Mouse (Mus musculus): ENCODE data around the gene Sp1. TPM values are rescaled to one million over a fixed set of nuclear protein-coding genes. Genes with fewer than 3 reads are reported as not detected.

Sp1 gene
- total and polyA plus RNA-seq, 3 experiments, result 16.3 to 92.3 (median 47.2) TPM

DNA sequence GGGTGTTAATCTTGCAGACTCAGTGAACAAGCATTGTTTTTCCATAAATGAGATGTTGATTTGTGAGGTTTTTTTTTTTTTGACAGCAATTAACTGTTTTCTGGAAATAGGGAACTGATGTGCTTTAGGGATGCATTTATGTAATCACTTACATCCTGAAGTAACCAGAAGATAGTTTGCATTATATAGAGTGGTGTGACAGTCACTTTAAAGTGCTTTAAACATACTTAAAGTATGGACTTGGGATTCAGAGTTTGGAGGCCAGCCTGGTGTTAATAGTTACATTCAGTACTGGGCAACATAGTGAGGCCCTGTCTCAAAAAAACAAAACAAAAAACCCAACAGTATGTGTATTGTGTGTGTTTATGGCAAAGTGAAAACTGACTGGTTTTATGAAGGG is 65.8 kb downstream of the Sp1 start (continued):
- no peak for TF ChIP-seq GABPA (IDR thresholded peaks at IDR 0.05; ENCODE audit: low read depth, low read length)
- TF ChIP-seq JUND (IDR thresholded peaks at IDR 0.05; ENCODE audit: low read depth, low read length), result no peak
- TF ChIP-seq KAT2A (conservative IDR thresholded peaks at IDR 0.05; ENCODE audit: low read depth, low read length), result no peak
- no peak for TF ChIP-seq POLR2AphosphoS2 (IDR thresholded peaks at IDR 0.05; ENCODE audit: low read length)
- no peak for TF ChIP-seq CHD2 (IDR thresholded peaks at IDR 0.05; ENCODE audit: low read length)
- no peak for TF ChIP-seq TCF12 (IDR thresholded peaks at IDR 0.05; ENCODE audit: low read depth, low read length)
- no peak for TF ChIP-seq ZC3H11A (IDR thresholded peaks at IDR 0.05; ENCODE audit: low read depth, low read length)
- 0 out of 2 replicates have a peak, but pooled peaks have one; percentile 20 for TF ChIP-seq MAX (IDR thresholded peaks at IDR 0.05; ENCODE audit: low read length)
- TF ChIP-seq ETS1 (IDR thresholded peaks at IDR 0.05; ENCODE audit: low read depth, low read length), result no peak
- no peak for TF ChIP-seq NRF1 (IDR thresholded peaks at IDR 0.05; ENCODE audit: insufficient read depth, low read depth, low read length, poor library complexity, severe bottlenecking)
- no peak for TF ChIP-seq ZMIZ1 (IDR thresholded peaks at IDR 0.05; ENCODE audit: low read depth, low read length)
- TF ChIP-seq USF1 (IDR thresholded peaks at IDR 0.05; ENCODE audit: low read depth, low read length), result no peak
- TF ChIP-seq NELFE (IDR thresholded peaks at IDR 0.05; ENCODE audit: low read depth, low read length), result no peak
- no peak; a peak in 1 of 4 replicates for TF ChIP-seq EP300 (IDR thresholded peaks at IDR 0.05; ENCODE audit: low read depth in 1 of 2, low read length in 2 of 2)
- TF ChIP-seq E2F4 (IDR thresholded peaks at IDR 0.05; ENCODE audit: borderline replicate concordance, low read depth, low read length), result no peak
- no peak for TF ChIP-seq MAZ (IDR thresholded peaks at IDR 0.05; ENCODE audit: low read depth, low read length)

DNA sequence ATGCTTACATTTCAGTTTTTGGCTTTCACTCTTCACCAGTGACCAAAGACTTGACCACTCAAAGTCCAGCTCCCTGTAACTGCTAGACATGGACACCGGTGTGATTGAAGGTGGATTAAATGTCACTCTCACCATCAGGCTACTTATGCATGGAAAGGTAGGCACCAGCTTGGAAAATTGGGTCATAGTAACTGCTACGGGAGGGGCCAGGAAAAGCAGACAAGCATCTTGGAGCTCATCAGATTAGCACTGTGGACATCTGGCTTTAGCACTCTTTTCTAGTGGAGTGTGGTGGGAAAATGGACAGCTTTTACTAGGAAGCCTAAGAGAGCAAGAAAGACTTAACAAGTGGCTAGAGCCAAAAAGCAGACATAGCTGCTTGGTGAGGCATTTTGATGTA is 67.3 kb downstream of the Sp1 start:
- Histone ChIP-seq H3K36me3 (ENCODE audit: control insufficient read depth in 1 of 2, insufficient read depth in 2 of 2, low read length in 2 of 2) (peaks cover 43 to 46% of the 10 kb centered on the region in 2 experiments), H3K9ac (ENCODE audit: control insufficient read depth, low read depth, low read length, poor library complexity, severe bottlenecking) (peak overlapping the region; percentile 22; the same call in 1 of the 2 replicates)
- TF ChIP-seq MAZ (IDR thresholded peaks at IDR 0.05; ENCODE audit: low read depth, low read length), result no peak
- TF ChIP-seq NRF1 (IDR thresholded peaks at IDR 0.05; ENCODE audit: insufficient read depth, low read depth, low read length, poor library complexity, severe bottlenecking), result 0 out of 2 replicates have a peak, but pooled peaks have one; percentile 8

GRCm38 (mm10) chr15:102474520-102474919 is 68.6 kb downstream of the Sp1 start:
- Histone ChIP-seq H3K9me3 (replicated peaks; ENCODE audit: insufficient read depth, low read length) (no peaks in the 10 kb centered on the region), H3K79me2 (ENCODE audit: control insufficient read depth, insufficient read depth, low read length, poor library complexity) (peaks cover 49% of the 10 kb centered on the region), H3K36me3 (ENCODE audit: control insufficient read depth in 1 of 2, insufficient read depth in 2 of 2, low read length in 2 of 2) (peaks cover 40 to 57% of the 10 kb centered on the region in 2 experiments), H3K9ac (ENCODE audit: control insufficient read depth, low read depth, low read length, poor library complexity, severe bottlenecking) (no peak overlapping the region), H3K4me3 (ENCODE audit: control insufficient read depth in 1 of 2, insufficient read depth in 1 of 2, low read depth in 2 of 2, low read length in 2 of 2) (no peak overlapping the region), H3K27ac (ENCODE audit: control insufficient read depth, low read depth, low read length) (no peak overlapping the region), H3K4me1 (ENCODE audit: control insufficient read depth in 1 of 2, insufficient read depth in 2 of 2, low read length in 2 of 2) (peaks cover 6 to 9% of the 10 kb centered on the region in 2 experiments; a peak in 2 of 4 replicates), H3K27me3 (ENCODE audit: control insufficient read depth in 1 of 2, insufficient read depth in 2 of 2, low read length in 2 of 2) (no peaks in the 10 kb centered on the region)
- TF ChIP-seq GABPA (IDR thresholded peaks at IDR 0.05; ENCODE audit: low read depth, low read length) (no peak), ZNF384 (IDR thresholded peaks at IDR 0.05; ENCODE audit: low read depth, low read length) (no peak), CHD2 (IDR thresholded peaks at IDR 0.05; ENCODE audit: low read length) (no peak), RCOR1 (IDR thresholded peaks at IDR 0.05; ENCODE audit: low read depth, low read length) (no peak), MAX (IDR thresholded peaks at IDR 0.05; ENCODE audit: low read length) (no peak), ZKSCAN1 (IDR thresholded peaks at IDR 0.05; ENCODE audit: low read depth, low read length) (no peak), MYB (IDR thresholded peaks at IDR 0.05; ENCODE audit: low read depth, low read length) (no peak), SIN3A (IDR thresholded peaks at IDR 0.05; ENCODE audit: low read length) (no peak), POLR2A (IDR thresholded peaks at IDR 0.05; ENCODE audit: control insufficient read depth in 1 of 2, insufficient read depth in 1 of 2, low read depth in 1 of 2, low read length in 2 of 2, poor library complexity in 1 of 2) (no peak)
- no peak for DNase-seq (ENCODE audit: low read depth, low spot score)

More for the DNA sequence above, 67.3 kb downstream of the Sp1 start:
- H3K27me3 ChIP-seq (ENCODE audit: control insufficient read depth in 1 of 2, insufficient read depth in 2 of 2, low read length in 2 of 2), result no peaks in the 10 kb centered on the region
- no peaks in the 10 kb centered on the region for H3K9me3 ChIP-seq (replicated peaks; ENCODE audit: insufficient read depth, low read length)
- no peak overlapping the region for H3K4me3 ChIP-seq (ENCODE audit: control insufficient read depth in 1 of 2, insufficient read depth in 1 of 2, low read depth in 2 of 2, low read length in 2 of 2)
- H3K79me2 ChIP-seq (ENCODE audit: control insufficient read depth, insufficient read depth, low read length, poor library complexity), result peaks cover 47% of the 10 kb centered on the region
- DNase-seq (ENCODE audit: low read depth, low spot score), result no peak
- peaks cover 6 to 9% of the 10 kb centered on the region in 2 experiments; a peak in 2 of 4 replicates for H3K4me1 ChIP-seq (ENCODE audit: control insufficient read depth in 1 of 2, insufficient read depth in 2 of 2, low read length in 2 of 2)
- no peak overlapping the region for H3K27ac ChIP-seq (ENCODE audit: control insufficient read depth, low read depth, low read length)
